Mouse (Mus musculus) olfactory bulb, adult 2 months (tissue): ENCODE results near the gene Nodal. TPM values are rescaled to one million over a fixed set of nuclear protein-coding genes. Genes with fewer than 3 reads are reported as not detected.
"Not testable (repeated sequence)": the region's sequence is repeated elsewhere in the genome, so short reads cannot be mapped to it uniquely, and the experiment has no call there.

Experiments
- H3K27ac ChIP-seq: fragments of 200-500 bp; 2 replicates; pipeline ENCODE4 v1.5.1; 2012; ENCODE audit warnings: low read depth, low read length; ENCODE audit not compliant: insufficient read depth
- H3K4me1 ChIP-seq: fragments of 200-500 bp; 2 replicates; pipeline ENCODE4 v1.6.1; 2012; ENCODE audit warnings: low read length; ENCODE audit not compliant: control insufficient read depth, insufficient read depth
- H3K4me3 ChIP-seq: fragments of 200-500 bp; 2 replicates; pipeline ENCODE4 v1.5.1; 2012; ENCODE audit warnings: mild to moderate bottlenecking, low read depth, low read length, moderate library complexity; ENCODE audit not compliant: insufficient read depth
- CTCF ChIP-seq: fragments of 200-500 bp; IDR thresholded peaks from 2 replicates; pipeline ENCODE4 v1.5.1; 2012; ENCODE audit warnings: low read depth, mild to moderate bottlenecking, low read length, moderate library complexity; ENCODE audit not compliant: insufficient read depth
- POLR2A ChIP-seq: fragments of 200-500 bp; IDR thresholded peaks from 2 replicates; pipeline ENCODE4 v1.6.1; 2012; ENCODE audit warnings: mild to moderate bottlenecking, low read depth, low read length, moderate library complexity; ENCODE audit not compliant: insufficient read depth
- WGBS: fragments of 180-500 bp; shearing (Covaris S2); methylation state at CpG from one replicate; pipeline ENCODE4 v1.1.7; 2018; 5-methylcytosine and 5-hydroxymethylcytosine counted together
- polyA plus RNA-seq: library from polyadenylated mRNA; stranded (reverse); fragments of >200 nt; gene quantifications from 2 replicates; pipeline ENCODE4 v1.2.4, GENCODE M21; 2012; ENCODE audit warnings: low replicate concordance; ENCODE audit not compliant: missing spikeins, insufficient read depth, insufficient read length

The Nodal gene
- polyA plus RNA-seq, 1 experiment = not detected

GRCm38 (mm10) chr10:61443876-61444275, 26.1 kb downstream of the Nodal start:
- 81% methylated on average over 1 of the region's 1 CpGs for WGBS
- H3K4me3 ChIP-seq = no peak overlapping the region
- peaks cover 14% of the 10 kb centered on the region for H3K4me1 ChIP-seq
- TF ChIP-seq CTCF (no peak), POLR2A (no peak)
- no peak overlapping the region for H3K27ac ChIP-seq

GRCm38 (mm10) chr10:61445016-61445415, 27.2 kb downstream of the Nodal start:
- H3K4me1 ChIP-seq = peaks cover 14% of the 10 kb centered on the region
- WGBS = 82% methylated on average over 3 of the region's 3 CpGs
- no peak for TF ChIP-seq POLR2A
- H3K4me3 ChIP-seq = no peak overlapping the region
- no peak overlapping the region for H3K27ac ChIP-seq

GRCm38 (mm10) chr10:61447581-61448353, 30.0 kb downstream of the Nodal start:
- Histone ChIP-seq H3K4me1 (peaks cover 21% of the 10 kb centered on the region), H3K27ac (no peak overlapping the region), H3K4me3 (no peak overlapping the region)
- WGBS = 63% methylated on average over 10 of the region's 10 CpGs
- TF ChIP-seq POLR2A = no peak
- TF ChIP-seq CTCF = no peak

- 90% methylated on average over 3 of the region's 3 CpGs for WGBS
- H3K27ac ChIP-seq = no peak overlapping the region
- peaks cover 19% of the 10 kb centered on the region for H3K4me1 ChIP-seq
- no peak for TF ChIP-seq POLR2A
- TF ChIP-seq CTCF = no peak
- H3K4me3 ChIP-seq = no peak overlapping the region
These were observed 31.1 kb downstream of the Nodal start for GRCm38 (mm10) chr10:61448834-61449233.

GRCm38 (mm10) chr10:61451463-61451930, 33.7 kb downstream of the Nodal start:
- no peak for TF ChIP-seq POLR2A
- no peak for TF ChIP-seq CTCF
- Histone ChIP-seq H3K4me1 (peaks cover 16% of the 10 kb centered on the region), H3K27ac (no peak overlapping the region), H3K4me3 (peak overlapping the region; percentile 81)
- WGBS = 3% methylated on average over 8 of the region's 8 CpGs

GRCm38 (mm10) chr10:61451931-61452617, 34.3 kb downstream of the Nodal start:
- Histone ChIP-seq H3K4me3 (peak overlapping the region; percentile 81), H3K4me1 (peaks cover 13% of the 10 kb centered on the region), H3K27ac (no peak overlapping the region)
- TF ChIP-seq POLR2A = no peak
- no peak for TF ChIP-seq CTCF
- 1% methylated on average over 62 of the region's 62 CpGs for WGBS

GRCm38 (mm10) chr10:61452645-61453044, 34.9 kb downstream of the Nodal start, which contains the start of gene Eif4ebp2:
Eif4ebp2 (minus strand) TSS chr10:61452661.
- Histone ChIP-seq H3K4me3 (peak within 1 kb of the TSS; percentile 81), H3K4me1 (peaks cover 13% of the 10 kb centered on the region), H3K27ac (no peak within 1 kb of the TSS)
- 1% methylated on average over 36 of the region's 36 CpGs for WGBS
- peak; percentile 93 for TF ChIP-seq POLR2A
- TF ChIP-seq CTCF = no peak

- WGBS = 66% methylated on average over 3 of the region's 3 CpGs
- H3K4me1 ChIP-seq, H3K27ac ChIP-seq: not testable (repeated sequence)
- H3K4me3 ChIP-seq = peak overlapping the region; percentile 81
These were observed 35.4 kb downstream of the Nodal start for GRCm38 (mm10) chr10:61453171-61453570.

- TF ChIP-seq CTCF (no peak), POLR2A (no peak)
- Histone ChIP-seq H3K27ac (no peak overlapping the region), H3K4me3 (no peak overlapping the region), H3K4me1 (no peaks in the 10 kb centered on the region)
- WGBS = 81% methylated on average over 3 of the region's 3 CpGs
These were observed 39.4 kb downstream of the Nodal start for GRCm38 (mm10) chr10:61457182-61457581.

GRCm38 (mm10) chr10:61465009-61465408, 47.2 kb downstream of the Nodal start:
- TF ChIP-seq POLR2A (no peak), CTCF (no peak)

More at GRCm38 (mm10) chr10:61465009-61465408, 47.2 kb downstream of the Nodal start:
- H3K4me1 ChIP-seq = no peaks in the 10 kb centered on the region
- WGBS = 83% methylated on average over 4 of the region's 4 CpGs
- no peak overlapping the region for H3K27ac ChIP-seq
- no peak overlapping the region for H3K4me3 ChIP-seq
